Mouse (Mus musculus): ENCODE results near the gene Kpna2.
"Not testable (repeated sequence)": the region's sequence is repeated elsewhere in the genome, so short reads cannot be mapped to it uniquely, and the experiment has no call there.

Kpna2 gene

DNA sequence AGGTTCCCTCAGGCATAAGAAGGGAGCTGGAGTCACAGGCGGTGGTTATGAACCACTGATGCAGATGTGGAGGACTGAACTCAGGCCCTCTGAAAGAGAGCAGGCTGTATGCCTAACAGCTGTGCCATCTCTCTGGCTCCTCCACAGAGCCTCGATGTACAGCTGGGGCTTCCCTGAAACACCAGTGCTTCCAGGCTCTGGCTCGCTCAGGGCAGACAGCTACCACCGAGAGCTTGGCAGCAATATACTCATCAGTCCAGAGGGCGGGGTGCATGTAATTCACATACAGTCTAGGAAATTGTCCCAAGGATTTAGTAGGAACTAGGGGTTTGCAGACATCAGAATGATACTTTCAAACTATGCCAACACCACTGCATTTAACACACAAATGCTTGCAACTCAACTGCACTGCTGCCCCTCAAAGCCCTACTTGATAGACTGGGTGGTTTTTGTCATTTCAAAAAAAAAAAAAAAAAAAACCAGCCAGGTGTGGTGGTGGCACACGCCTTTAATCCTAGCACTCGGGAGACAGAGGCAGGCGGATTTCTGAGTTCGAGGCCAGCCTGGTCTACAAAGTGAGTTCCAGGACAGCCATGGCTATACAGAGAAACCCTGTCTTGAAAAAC lies 13.2 kb downstream of the Kpna2 start:
- DNase-seq (ENCODE audit: low read depth, low spot score): not testable (repeated sequence)

DNA sequence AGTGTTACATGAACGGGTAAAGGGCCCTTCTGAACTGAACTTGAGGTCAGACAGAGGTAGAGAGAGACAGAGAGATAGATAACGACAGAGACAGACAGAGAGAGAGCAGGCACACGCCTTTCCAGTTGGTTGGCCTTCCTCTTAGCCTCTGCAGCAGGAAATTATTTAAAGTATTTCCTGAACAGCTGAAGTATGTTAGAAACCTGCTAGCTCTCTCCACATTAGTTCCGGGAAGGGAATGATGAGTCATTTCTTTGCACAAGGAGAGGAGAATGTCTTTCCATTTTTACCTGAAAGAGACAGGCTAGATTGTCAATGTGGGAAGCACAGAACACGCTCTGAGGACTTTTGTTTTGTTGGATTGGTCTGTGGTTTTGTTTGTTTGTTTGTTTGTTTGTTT lies 17.0 kb downstream of the Kpna2 start:
- no peak for DNase-seq (ENCODE audit: low read depth, low spot score)

DNA sequence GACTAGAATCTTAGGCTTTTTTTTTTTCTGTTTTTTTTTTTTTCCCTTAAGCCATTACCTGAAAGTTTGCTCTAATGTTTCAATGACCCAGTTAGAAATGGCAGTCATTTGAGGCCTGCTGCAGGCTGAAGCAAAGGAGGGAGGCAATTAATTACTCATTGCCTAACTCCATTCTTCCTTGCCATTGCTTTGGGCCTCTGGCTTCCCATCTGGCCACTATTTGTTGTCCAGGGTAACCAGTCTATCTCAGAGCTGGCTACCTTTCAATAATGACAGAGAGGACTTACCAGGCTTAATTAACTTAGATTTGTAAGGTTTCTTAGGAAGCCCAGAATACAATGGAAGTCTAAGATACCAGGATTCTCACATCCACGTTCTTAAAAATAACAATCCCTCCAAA lies 17.6 kb downstream of the Kpna2 start:
- no peak for DNase-seq (ENCODE audit: low read depth, low spot score)

DNA sequence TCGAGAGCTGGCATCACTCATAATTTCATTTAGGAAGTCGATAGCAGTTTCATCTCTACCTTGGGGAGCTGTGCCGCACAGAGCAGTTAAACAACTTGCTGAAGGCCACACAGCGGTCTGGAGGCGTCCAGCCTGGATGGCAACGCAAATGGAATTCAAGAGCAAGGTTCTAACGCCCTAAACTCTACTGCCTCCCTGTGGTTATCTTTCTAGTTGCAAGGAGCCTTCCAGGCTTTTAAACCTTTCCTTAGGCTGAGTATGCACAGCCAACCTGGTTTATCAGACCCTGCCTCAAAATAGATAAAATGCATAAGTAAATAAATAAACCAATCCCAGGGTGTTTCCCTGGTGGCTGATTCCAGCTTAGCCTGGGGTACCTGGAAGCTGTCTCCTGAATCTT lies 18.9 kb downstream of the Kpna2 start:
- DNase-seq (ENCODE audit: low read depth, low spot score): peak; percentile 26

DNA sequence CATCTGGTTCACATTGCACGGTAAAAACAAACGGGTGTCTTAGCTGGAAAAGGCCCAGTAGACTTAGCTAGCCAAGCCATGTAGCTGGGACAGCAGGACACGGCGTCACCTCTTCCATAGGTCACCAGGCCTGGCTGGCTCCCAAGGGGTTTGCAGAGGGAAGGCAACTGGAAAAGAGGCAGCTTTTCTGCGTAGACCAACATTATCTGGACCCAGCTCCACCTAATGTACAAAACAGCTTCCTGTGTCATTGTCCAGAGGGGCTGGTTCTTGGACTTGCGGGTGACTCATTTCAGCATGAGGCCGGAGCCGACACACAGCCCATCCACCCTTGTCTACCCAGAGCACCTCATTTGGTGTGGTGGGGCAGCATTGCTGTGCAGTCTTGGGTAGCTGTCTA lies 23.1 kb downstream of the Kpna2 start:
- DNase-seq (ENCODE audit: low read depth, low spot score): no peak

DNA sequence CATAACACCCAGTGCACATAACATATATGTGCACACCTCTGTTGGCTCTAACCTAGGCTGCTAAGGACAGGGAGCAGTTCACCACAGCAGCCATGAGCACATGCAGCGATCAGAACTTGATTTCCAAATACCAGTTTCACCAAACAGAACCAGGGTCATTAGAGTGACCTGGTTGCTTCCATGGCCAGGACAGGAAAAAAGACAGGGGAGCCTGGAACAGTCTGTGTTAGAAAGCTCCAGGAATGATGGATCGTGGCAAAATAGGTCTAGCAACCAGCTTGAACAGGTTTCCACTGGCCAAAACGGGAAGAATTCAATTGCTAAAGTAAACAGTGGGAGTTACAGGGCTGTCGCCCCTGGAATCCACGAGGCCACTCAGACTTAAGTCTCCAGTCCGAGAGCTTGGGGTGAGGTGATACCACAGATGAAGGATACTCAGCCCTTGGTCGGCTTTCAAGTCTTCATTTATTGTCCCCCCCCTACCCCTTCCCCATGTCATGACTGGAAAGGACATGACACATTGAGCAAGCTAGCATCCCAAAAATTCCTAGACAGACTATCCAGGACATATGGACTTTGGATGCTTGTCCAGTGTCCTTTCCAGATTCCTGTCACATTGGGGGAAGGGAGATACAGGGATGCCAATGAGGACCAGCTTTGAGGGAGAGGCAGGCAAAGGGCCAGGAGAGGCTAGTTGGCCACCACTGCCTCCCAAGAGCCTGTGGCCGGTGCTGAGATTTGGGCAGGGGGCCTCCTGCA lies 23.7 kb downstream of the Kpna2 start:
- no peak for DNase-seq (ENCODE audit: low read depth, low spot score)

DNA sequence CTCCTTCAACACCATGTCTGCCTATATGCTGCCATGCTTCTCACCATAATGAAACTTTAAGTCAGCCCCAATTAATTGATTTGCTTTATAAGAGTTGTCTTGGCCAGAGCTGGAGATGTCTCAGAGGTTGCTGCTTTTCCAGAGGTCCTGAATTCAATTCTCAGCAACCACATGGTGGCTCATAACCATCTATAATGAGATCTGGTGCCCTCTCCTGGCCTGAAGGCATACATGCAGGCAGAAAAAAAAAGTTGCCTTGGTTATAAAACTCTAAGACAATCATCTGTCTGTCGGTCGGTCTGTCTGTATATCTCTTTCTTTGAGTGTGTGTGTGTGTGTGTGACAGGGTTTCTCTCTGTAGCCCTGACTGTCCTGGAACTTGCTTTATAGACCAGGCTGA lies 24.9 kb downstream of the Kpna2 start:
- no peak for DNase-seq (ENCODE audit: low read depth, low spot score)

DNA sequence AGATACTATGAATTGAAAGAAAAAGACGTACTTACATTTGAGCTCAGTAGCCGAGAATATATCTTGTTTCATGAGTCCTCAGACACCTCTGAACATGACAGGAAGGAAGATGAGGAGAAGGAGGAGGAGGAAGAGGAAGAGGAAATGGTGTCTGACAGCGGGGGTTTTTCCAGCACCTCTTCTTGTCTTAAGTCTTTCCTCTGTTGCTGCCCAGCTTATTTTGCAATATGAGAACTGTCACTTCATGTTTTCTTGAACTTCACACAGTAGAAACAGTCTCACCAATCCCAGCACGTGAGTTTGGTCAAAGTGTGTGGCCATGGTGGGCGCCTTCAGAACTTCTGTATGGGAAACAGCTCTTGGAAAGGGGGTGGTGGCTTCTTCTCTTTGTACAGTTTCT lies 26.3 kb downstream of the Kpna2 start:
- no peak for DNase-seq (ENCODE audit: low read depth, low spot score)

DNA sequence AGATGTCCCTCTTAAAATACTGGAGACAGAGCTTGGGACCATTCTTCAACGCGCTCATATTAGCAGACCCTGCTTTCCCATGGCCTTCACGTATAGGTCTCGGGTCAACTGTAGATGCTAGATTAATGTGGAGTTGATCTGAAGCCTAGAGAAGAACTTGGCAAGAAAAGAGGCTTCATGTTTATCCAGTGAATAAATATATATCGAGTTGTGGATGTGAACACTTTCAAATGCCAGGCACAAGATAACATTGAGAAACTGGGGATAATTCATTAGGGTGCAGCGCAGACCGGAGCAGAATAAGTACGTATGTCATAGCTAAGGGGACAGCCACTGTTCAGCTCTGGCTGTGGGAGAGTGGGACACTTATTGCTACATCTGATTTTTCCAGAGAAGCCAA lies 29.5 kb downstream of the Kpna2 start:
- DNase-seq (ENCODE audit: low read depth, low spot score): no peak

DNA sequence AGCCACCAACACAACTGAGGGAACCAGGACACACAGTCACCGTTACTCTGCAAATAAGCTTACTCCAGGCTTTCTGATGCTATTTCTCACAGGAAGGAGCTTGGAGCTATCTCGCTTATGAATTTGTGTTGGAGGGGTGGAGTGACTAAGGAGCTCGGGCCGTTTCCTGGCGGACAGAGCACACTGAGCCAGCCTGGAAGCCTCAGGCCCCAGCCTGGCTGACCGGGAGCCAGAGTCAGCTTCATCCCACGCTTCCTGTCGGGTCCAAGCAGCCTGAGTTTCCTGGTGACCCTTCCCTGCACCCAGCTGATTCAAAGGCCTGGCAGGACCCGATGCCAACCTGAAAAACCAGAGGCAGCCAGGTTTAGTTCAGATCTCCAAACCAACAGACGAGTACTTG lies 31.7 kb downstream of the Kpna2 start:
- DNase-seq (ENCODE audit: low read depth, low spot score): no peak

DNA sequence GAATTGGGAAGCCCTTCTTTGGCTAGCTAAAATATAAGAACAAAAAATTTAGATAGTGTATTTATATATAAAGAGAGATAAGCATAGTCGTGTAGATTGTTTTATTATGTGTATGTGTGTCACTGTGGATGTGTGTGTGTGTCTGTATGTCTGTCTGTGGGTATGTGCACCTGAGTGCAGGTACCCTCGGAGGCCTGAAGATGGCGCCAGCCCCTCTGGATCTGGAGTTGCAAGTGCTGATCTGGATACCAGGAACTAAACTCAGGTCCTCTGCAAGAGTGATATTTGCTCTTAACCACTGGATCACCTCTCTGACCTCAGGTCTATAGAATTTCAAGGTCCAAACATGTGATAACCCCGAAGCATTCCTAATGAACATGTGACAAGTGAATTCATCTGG lies 33.5 kb downstream of the Kpna2 start:
- no peak for DNase-seq (ENCODE audit: low read depth, low spot score)

DNA sequence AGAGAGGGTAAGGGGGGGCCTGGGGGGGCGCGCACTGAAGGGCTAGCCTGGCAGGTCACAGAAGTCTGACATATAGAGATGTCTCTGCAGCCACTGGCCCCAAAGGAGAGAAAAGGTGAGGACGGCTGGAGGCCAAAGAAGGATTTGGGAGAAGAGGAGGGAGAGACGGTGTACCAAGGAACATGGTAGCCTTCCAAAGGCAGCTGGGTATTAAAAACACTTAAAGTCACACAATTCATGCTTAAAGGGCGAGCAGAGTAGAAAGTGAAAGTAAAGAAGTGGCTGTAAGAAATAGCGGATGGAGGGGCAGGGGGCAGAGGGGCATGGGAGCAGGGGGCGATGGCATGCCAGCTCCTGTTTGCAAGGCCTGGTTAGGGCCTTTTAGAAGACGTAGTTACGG lies 37.0 kb downstream of the Kpna2 start:
- DNase-seq (ENCODE audit: low read depth, low spot score): no peak

DNA sequence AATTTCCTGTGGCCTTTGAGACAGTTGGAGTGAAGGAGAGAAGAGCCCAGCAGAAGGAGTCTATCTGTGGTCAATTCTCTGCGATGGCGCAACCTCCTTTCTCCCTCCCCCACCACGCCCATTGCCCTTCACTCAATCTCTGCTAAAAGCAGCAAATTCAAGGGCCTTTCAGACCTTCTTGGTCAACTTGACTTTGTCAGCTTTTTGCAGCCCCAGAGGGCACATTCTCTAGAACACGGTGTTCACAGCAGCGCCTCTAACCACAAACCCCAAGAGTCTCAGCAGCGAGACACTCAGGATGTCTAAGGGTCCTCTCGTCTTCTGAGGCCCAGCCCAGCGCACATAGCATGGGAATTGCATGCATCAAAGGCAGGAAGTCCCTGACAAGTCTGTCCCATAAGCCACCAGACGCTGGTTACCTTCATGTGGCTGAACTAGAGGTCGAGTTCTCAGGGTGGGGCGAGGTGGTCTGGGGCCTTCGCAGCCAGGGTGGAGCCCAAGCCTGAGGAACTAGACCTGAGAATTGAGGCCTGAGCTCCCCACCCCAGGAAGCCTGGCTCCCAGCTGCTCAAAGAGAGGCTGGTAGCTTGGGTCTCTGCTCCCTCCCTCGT lies 37.8 kb downstream of the Kpna2 start:
- DNase-seq (ENCODE audit: low read depth, low spot score): no peak

DNA sequence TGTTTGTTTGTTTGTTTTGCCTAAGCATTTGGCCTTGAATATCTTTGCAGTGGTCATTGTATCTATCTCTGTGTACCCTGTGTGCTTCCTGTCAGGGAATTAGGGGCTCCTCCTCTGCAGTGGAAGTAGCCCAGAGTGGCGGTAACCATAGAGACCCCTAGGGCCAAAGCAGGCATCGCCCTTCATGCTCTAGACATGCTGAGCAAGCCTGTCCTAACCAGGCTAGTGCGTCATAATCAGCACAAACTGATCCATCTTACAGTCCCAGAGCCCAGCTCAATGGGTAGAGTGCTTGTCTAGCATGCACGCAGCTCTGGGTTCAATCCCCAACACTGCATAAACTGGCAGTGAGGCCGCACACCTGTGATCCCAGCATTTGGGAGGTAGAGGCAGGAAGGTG lies 40.2 kb downstream of the Kpna2 start:
- no peak for DNase-seq (ENCODE audit: low read depth, low spot score)

DNA sequence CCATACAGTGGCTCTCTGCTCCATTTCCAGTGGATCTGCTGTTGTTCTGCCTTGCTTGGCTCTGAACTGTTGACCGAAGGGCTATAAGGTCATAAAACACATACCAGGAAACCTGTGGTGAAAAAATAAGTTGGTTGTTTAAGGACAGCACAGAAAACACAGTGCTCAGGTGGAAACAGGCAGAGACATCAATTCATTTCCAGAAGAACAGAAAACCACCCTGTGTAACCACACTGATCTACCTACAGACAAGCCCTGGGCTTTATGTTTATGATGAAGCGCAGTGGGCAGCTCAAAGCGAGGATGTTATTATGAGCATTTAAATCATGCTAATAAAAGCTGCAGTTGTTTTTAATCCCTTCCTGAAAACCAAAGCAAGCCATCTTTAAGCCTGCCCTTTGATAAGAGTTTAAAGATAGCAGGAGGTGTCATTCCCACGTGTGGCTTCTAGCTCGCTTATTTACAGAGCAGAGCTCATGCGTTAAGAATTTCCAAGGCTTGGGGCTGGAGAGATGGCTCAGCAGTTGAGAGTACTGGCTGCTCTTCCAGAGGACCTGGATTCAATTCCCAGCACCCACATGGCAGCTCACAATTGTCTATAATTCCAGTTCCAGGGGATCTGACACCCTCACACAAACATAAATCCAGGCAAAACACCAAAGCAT lies 40.8 kb downstream of the Kpna2 start:
- DNase-seq (ENCODE audit: low read depth, low spot score): no peak

DNA sequence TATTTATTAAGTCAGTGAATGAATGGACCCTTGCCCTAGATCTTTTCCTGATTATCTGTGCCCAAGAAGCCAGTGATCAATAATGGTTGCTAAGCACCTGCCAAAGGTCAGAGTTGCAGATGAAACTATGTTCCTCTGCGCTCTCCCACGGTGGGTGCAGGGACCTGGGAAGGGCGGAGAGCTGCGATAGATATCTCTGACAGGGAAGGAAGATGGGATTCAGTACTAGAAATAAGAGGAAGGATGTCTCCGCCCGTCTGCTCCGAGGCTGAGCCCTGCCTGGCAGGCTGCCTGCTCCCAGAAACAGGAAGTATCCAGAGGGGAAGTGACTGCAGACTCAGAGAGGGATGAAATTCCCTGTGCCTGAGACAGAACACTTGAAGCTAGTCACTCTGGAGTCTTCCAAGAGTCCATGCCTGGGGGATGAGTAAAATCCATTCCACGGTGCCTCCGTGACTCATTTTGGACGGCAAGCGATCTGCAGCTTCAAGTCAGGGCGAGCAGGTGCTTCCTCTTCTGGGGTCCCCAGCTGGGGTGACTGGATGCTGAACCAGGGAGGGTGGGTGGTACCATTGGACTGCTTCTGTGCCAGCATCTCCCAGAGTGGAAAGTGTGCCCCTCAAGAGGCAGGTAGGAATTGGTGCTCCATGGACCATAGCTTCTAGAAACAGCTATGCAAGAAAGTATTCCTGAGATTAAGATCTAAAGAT lies 41.9 kb downstream of the Kpna2 start:
- DNase-seq (ENCODE audit: low read depth, low spot score): no peak

DNA sequence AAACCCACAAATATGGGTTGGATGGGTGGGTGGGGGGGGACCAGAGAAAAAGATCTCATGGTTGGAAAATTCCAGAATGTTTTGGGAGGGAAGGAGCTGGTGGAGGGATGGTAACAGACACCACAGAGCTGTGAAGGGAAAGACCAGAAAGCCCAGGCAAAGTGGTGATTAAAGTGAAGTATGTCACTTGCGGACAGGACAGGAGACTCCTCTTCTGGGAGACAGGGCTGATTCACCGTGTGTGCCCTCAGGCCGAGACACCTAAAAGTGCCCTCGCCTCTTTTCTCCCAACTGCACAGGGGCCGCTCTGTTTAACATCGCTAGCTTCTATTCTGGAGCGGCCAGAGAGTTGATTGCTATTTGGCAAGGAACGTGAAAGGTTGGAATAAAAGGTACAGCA lies 44.8 kb downstream of the Kpna2 start:
- DNase-seq (ENCODE audit: low read depth, low spot score): no peak

DNA sequence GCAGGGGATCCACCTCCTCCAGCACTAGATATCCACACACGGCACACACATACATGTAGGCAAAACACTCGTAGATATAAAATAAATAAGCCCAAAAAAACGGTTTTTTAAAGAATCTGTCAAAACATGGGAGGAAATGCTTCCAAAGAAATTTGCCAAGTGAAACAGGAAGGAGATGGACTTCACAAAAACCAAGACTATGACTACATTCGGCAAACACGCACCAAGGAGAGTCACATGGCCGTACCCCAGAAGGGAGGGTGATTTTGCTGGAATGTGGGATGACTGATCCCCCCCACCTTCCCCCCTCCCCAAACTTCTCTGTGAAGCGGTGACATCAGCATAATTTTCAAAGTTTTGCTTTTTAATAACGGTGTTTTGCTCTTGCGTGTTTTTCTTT lies 45.2 kb downstream of the Kpna2 start:
- DNase-seq (ENCODE audit: low read depth, low spot score): no peak

All from c-Kit-negative CD71-positive TER-119-positive erythroid progenitor cells, embryonic 14.5 days (primary cell).